In genomic region chr9:13992728-13993127, GRCm38 (mm10) we compare ENCODE assay signal across 27 mouse cellular contexts.
"Had no signal": no experiment of that assay in that cellular context is flagged by ENCODE, and none has a peak within 500 bp of the region (broad histone marks: within the 10 kb centered on the region; RNA-seq: fewer than 3 reads in every experiment).

No protein-coding gene starts in this region.

- H3K27ac ChIP-seq: embryonic facial prominence, embryonic 13.5 days; embryonic facial prominence, embryonic 15.5 days; forebrain, embryonic 10.5 days; forebrain, embryonic 12.5 days; forebrain, embryonic 13.5 days; forebrain, embryonic 15.5 days; gastrocnemius, adult 2 months; heart, adult 2 months had no signal

- H3K36me3 ChIP-seq: embryonic facial prominence, embryonic 13.5 days; embryonic facial prominence, embryonic 15.5 days; forebrain, embryonic 10.5 days; forebrain, embryonic 12.5 days; forebrain, embryonic 15.5 days had no signal

- H3K9me3 ChIP-seq: embryonic facial prominence, embryonic 13.5 days; embryonic facial prominence, embryonic 15.5 days; forebrain, embryonic 10.5 days; forebrain, embryonic 12.5 days; forebrain, embryonic 13.5 days; forebrain, embryonic 15.5 days had no signal

- DNase-seq: cerebellum, adult 2 months; cerebellum, adult 8-10 months; cerebellum, adult 9-10 months; cerebellum, adult 9-11 months; cerebellum, postnatal 10 days; cerebellum, postnatal 14 days; cerebellum, postnatal 25 days; cerebellum, postnatal 36 days; embryo, embryonic 11 days; forebrain, postnatal 0 days; gastrocnemius, adult 2 months; gastrocnemius, postnatal 10 days; gastrocnemius, postnatal 14 days; gastrocnemius, postnatal 25 days; gastrocnemius, postnatal 36 days; heart, adult 18-20 months; heart, adult 2 months had no signal

- H3K27me3 ChIP-seq: embryonic facial prominence, embryonic 13.5 days; embryonic facial prominence, embryonic 15.5 days; forebrain, embryonic 12.5 days; forebrain, embryonic 13.5 days; forebrain, embryonic 15.5 days had no signal

- H3K4me2 ChIP-seq: embryonic facial prominence, embryonic 13.5 days; embryonic facial prominence, embryonic 15.5 days; forebrain, embryonic 12.5 days; forebrain, embryonic 13.5 days; forebrain, embryonic 15.5 days; heart, embryonic 11.5 days had no signal

- ATAC-seq: forebrain, embryonic 13.5 days; forebrain, embryonic 14.5 days; forebrain, embryonic 15.5 days; forebrain, embryonic 16.5 days; forebrain, postnatal 0 days had no signal

- H3K4me1 ChIP-seq: forebrain, embryonic 12.5 days; forebrain, embryonic 13.5 days; forebrain, embryonic 15.5 days had no signal

- H3K9ac ChIP-seq: embryonic facial prominence, embryonic 13.5 days; embryonic facial prominence, embryonic 15.5 days; forebrain, embryonic 12.5 days; forebrain, embryonic 13.5 days; forebrain, embryonic 15.5 days; forebrain, postnatal 0 days had no signal

- H3K4me3 ChIP-seq: embryonic facial prominence, embryonic 13.5 days; embryonic facial prominence, embryonic 15.5 days; erythroblast, embryonic 14.5 days; forebrain, embryonic 10.5 days; forebrain, embryonic 12.5 days; forebrain, embryonic 13.5 days; forebrain, embryonic 15.5 days; gastrocnemius, adult 2 months; heart, adult 2 months had no signal
